Mouse (Mus musculus) gastrocnemius, postnatal 36 days (tissue): ENCODE results near the gene Vps13a. TPM values are rescaled to one million over a fixed set of nuclear protein-coding genes. Genes with fewer than 3 reads are reported as not detected.
"Not testable (repeated sequence)": the region's sequence is repeated elsewhere in the genome, so short reads cannot be mapped to it uniquely, and the experiment has no call there.

Source experiments
- DNase-seq, 2 experiments: peaks; one replicate each; pipeline ENCODE4 v3.0.0; 2022
- intact Hi-C: fragments of 180-260 bp; cut with DNase I; formaldehyde crosslinking; loops from one replicate; pipeline ENCODE4 v1.15.1; 2025
- long read RNA-seq, 2 experiments: library from polyadenylated mRNA; stranded (forward); transcript quantifications; one replicate each; pipeline ENCODE4 v2.0.0; 2021
- total RNA-seq, 2 experiments: library from RNA; stranded (reverse); gene quantifications; 2 replicates each; pipeline ENCODE4 v1.2.3; 2021

The Vps13a gene
- total RNA-seq, result 10 to 100 TPM; 17.0 to 21.0 TPM
- long read RNA-seq, experiment 1, partial matches to known transcripts, result 1 of 1 reads
- long read RNA-seq, experiment 1, other reads (novel, unspliced or antisense), result 0 of 1 reads
- long read RNA-seq, experiment 2, partial matches to known transcripts, result 1 of 1 reads
- long read RNA-seq, experiment 2, other reads (novel, unspliced or antisense), result 0 of 1 reads

- peak; percentile 76 to 85 for DNase-seq
- intact Hi-C loops, result no loop called here
Observed at GRCm38 (mm10) chr19:16780790-16781384, at the start of gene Vps13a. Gene Vps13a (minus strand): TSS chr19:16780933.

- intact Hi-C loops, result no loop called here
Observed at GRCm38 (mm10) chr19:16827657-16828056, 46.9 kb upstream of the Vps13a start.

DNA sequence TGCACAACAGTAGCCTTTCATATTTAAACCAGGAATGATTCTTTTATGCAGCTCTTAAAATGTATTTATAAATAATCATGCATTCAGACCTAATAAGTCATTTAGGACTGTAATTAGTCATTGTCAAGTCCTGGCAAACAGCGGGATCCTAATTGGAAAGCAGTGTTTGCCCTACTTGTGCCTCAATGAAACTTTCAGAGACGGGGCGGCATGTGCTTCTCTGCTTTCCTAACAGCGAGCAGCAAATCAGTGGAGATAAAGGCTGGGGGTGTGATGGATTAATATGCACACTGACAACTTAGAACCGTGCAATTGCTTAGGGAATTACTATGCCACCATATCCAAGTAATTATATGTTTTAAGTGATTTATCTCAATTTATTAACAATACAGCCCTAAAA is 44.5 kb upstream of the Vps13a start:
- DNase-seq, result no peak
- intact Hi-C loops, result no loop called here

More at GRCm38 (mm10) chr19:16827657-16828056, 46.9 kb upstream of the Vps13a start:
- DNase-seq, result no peak

- intact Hi-C loops, result no loop called here
Observed at GRCm38 (mm10) chr19:16814848-16815247, 34.1 kb upstream of the Vps13a start.

DNA sequence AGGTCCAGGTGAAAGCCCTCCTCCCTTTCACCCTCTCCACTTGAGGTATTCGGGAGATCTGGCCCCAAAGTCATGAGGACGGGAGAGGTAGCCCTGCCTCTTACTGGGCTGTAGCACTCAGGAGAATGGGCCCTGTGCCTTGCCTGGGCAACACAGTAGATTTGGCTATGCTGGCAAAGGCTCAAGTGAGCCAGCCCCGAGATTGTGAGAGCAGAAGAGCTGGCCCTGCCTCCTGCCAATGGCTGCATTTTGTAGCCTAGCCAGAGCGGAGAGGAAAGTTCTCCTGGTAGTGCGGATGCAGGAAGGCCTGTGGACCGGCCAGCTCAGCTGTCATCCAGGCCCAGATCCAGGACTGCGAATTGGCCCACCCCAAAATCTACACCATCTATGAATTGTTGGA is 32.6 kb upstream of the Vps13a start:
- intact Hi-C loops, result no loop called here

More at GRCm38 (mm10) chr19:16814848-16815247, 34.1 kb upstream of the Vps13a start:
- no peak for DNase-seq

GRCm38 (mm10) chr19:16812072-16812608 is 31.4 kb upstream of the Vps13a start:
- intact Hi-C loops, result no loop called here
- DNase-seq, result no peak

More for the DNA sequence above, 32.6 kb upstream of the Vps13a start:
- no peak for DNase-seq

DNA sequence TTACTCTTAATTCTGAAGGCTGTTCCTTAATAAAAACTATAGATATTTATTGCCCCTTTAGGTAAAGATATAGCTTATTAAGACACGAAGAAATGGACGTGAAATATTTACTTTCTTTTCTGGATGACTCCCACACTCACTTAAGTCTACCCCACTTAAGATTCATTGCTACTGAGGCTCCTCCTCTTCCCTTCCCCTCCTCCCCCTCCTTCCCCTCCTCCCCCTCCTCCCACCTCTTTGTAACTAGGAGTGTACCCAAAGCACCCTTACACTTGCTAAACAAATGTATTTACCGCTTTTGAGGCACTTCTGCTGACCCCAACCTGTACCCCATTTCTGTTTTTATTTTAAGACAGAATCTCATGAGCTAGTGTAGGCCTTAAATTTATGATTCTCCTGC is 24.4 kb upstream of the Vps13a start:
- DNase-seq, result no peak
- intact Hi-C loops, result no loop called here

DNA sequence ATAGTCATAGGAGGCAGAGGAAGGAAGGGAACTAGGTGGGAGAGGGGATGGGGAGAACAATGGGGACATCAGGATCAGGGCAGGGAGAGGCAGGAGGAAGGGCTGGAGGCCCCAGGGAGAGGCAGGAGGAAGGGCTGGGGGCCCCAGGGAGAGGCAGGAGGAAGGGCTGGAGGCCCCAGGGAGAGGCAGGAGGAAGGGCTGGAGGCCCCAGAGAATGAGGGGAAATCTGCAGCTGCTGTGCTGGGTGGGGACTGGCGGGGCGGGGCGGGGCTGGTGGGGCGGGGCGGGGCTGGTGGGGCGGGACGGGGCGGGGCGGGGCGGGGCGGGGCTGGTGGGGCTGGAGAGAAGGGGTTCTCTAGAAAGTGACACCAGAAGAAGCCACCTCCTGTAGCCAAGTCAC is 23.8 kb upstream of the Vps13a start:
- intact Hi-C loops, result loop anchor here (5.0 kb wide), 2 partner anchors 178 to 228 kb away; no protein-coding TSS in a partner anchor
- no peak for DNase-seq

- no peak for DNase-seq
- intact Hi-C loops, result loop anchor here (5.0 kb wide), 2 partner anchors 180 to 230 kb away; no protein-coding TSS in a partner anchor
Observed at GRCm38 (mm10) chr19:16802707-16803106, 22.0 kb upstream of the Vps13a start.

- DNase-seq, result no peak
- intact Hi-C loops, result loop anchor here (5.0 kb wide), 2 partner anchors 180 to 230 kb away; no protein-coding TSS in a partner anchor
Observed at GRCm38 (mm10) chr19:16802123-16802522, 21.4 kb upstream of the Vps13a start.

- intact Hi-C loops, result no loop called here
- no peak for DNase-seq
Observed at GRCm38 (mm10) chr19:16797923-16798322, 17.2 kb upstream of the Vps13a start.

- DNase-seq, intact Hi-C loops: not testable (repeated sequence)
Observed at GRCm38 (mm10) chr19:16794486-16794885, 13.8 kb upstream of the Vps13a start.

DNA sequence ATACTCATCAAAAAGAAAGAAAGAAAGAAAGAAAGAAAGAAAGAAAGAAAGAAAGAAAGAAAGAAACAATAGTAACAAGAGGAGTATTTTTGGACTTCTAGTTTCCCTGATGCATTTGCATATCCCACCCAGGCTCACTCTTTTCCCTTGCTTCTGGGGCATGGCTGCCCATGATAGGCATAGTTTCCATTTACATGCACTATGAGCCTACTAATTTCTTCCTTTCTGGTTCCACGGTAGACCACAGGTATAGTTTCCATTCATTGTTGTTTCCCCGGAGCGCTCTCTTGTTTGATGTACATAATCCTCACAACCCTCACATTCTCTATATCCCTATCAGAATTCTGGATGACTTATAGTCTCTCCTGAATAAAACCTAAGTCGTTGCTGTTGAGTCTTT is 9.2 kb upstream of the Vps13a start:
- intact Hi-C loops, result no loop called here
- DNase-seq, result no peak

GRCm38 (mm10) chr19:16784879-16785278 is 4.1 kb upstream of the Vps13a start:
- intact Hi-C loops, result no loop called here
- DNase-seq, result no peak

GRCm38 (mm10) chr19:16781406-16782019 is 780 bp upstream of the Vps13a start:
- intact Hi-C loops, result no loop called here
- no peak for DNase-seq

GRCm38 (mm10) chr19:16780251-16780783 is 416 bp downstream of the Vps13a start:
- DNase-seq, result peak in 1 of 2 experiments; percentile 19
- intact Hi-C loops, result no loop called here

GRCm38 (mm10) chr19:16779786-16780185 is 947 bp downstream of the Vps13a start:
- intact Hi-C loops, result no loop called here
- DNase-seq, result no peak

- intact Hi-C loops, result no loop called here
- DNase-seq, result no peak
Observed at GRCm38 (mm10) chr19:16779281-16779680, 1.5 kb downstream of the Vps13a start.

DNA sequence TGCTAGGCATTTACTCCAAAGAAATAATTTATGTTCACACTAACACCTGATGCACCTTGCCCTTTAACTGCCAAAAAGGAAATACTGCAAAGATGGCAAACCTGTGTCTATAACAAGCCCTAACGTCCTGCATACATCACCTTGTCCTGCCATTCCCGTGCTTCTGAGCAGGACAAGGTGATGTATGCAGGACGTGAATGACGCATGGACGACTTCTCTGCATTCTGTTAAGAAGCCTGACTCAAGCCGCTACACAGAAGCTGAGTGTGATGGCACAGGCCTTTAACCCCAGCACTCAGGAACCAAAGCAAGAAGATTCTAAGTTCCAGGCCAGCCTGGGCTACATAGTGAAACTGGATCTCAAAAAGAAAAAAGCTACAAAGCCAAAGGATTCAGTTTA is 2.2 kb downstream of the Vps13a start:
- intact Hi-C loops, result no loop called here
- DNase-seq, result no peak

DNA sequence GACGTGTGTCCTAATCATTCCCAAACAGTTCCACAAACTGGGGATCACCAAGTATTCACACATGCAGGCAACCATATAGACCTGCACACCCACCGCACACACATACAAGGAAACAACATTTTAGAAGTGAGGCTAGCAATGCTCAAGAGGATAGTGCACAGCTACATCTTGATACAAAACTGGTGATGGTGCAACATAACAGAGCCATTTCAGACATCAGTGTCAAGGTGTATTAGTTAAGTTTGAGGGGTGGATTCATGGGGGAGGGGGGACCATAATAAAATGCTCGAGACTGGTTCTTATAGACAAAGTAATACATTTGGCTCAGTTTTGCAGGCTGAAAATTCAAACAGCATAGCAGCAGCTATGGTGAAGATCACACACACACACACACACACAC is 2.8 kb downstream of the Vps13a start:
- DNase-seq, result no peak
- intact Hi-C loops, result no loop called here

GRCm38 (mm10) chr19:16777391-16777790 is 3.3 kb downstream of the Vps13a start:
- intact Hi-C loops, DNase-seq: not testable (repeated sequence)
